In the genomic region with DNA sequence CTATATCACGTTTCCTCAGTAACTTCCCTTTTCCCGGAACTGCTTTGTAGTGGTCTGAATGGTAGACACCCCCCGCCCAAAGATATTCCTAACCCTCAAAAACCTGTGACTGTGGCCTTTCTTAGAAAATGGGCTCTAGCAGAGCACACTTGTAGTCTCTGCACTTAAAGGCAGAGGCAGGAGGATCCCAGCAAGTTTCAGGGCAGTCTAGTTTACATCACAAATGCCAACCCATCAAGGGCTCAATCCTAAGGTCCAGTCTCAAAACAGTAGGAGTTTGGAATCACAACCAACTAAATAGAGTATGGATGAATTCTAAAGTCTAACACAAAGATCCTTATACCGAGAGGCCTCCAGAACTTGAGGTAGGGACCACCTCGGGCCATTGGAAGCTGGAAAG, we compare ENCODE assay signal across 22 mouse cellular contexts.
"Had no signal": no experiment of that assay in that cellular context is flagged by ENCODE, and none has a peak within 500 bp of the region (broad histone marks: within the 10 kb centered on the region; RNA-seq: fewer than 3 reads in every experiment).

No protein-coding gene starts in this region.

- H3K36me3 ChIP-seq: heart, embryonic 13.5 days; heart, embryonic 15.5 days; hindbrain, embryonic 10.5 days; hindbrain, embryonic 12.5 days; intestine, embryonic 15.5 days; limb, embryonic 13.5 days; limb, embryonic 15.5 days; liver, embryonic 12.5 days had no signal

- DNase-seq: gastrocnemius, postnatal 14 days; gastrocnemius, postnatal 36 days; heart, adult 11 months; heart, adult 2 months; heart, postnatal 14 days; heart, postnatal 4 days; kidney, adult 18-20 months; kidney, adult 8-10 months; kidney, postnatal 10 days; kidney, postnatal 25 days; kidney, postnatal 4 days; left cerebral cortex, postnatal 4 days had no signal

- H3K9me3 ChIP-seq: heart, embryonic 13.5 days; heart, embryonic 15.5 days; hindbrain, embryonic 10.5 days; hindbrain, embryonic 12.5 days; intestine, embryonic 15.5 days; limb, embryonic 13.5 days; limb, embryonic 15.5 days; liver, embryonic 12.5 days had no signal

- H3K4me3 ChIP-seq: heart, adult 2 months; heart, embryonic 13.5 days; heart, embryonic 15.5 days; hindbrain, embryonic 12.5 days; intestine, embryonic 15.5 days; layer of hippocampus, adult 2 months; left cerebral cortex, adult 2 months; limb, embryonic 13.5 days; limb, embryonic 15.5 days; liver, embryonic 12.5 days had no signal
